Mouse (Mus musculus) thymus, adult 2 months (tissue): Measurements from ENCODE around the gene Mpp3.

Experiments used
- CTCF ChIP-seq: fragments of 200-500 bp; IDR thresholded peaks from 2 replicates; pipeline ENCODE4 v1.5.1; 2012; ENCODE audit warnings: mild to moderate bottlenecking, control low read depth, low read length, moderate library complexity, borderline replicate concordance; ENCODE audit not compliant: control insufficient read depth, poor library complexity, insufficient read depth; ENCODE audit errors: extremely low read depth
- POLR2A ChIP-seq: fragments of 200-500 bp; IDR thresholded peaks from 2 replicates; pipeline ENCODE4 v1.6.1; 2012; ENCODE audit warnings: mild to moderate bottlenecking, low read length, control low read depth, moderate library complexity; ENCODE audit not compliant: control insufficient read depth, poor library complexity, insufficient read depth; ENCODE audit errors: extremely low read depth

DNA sequence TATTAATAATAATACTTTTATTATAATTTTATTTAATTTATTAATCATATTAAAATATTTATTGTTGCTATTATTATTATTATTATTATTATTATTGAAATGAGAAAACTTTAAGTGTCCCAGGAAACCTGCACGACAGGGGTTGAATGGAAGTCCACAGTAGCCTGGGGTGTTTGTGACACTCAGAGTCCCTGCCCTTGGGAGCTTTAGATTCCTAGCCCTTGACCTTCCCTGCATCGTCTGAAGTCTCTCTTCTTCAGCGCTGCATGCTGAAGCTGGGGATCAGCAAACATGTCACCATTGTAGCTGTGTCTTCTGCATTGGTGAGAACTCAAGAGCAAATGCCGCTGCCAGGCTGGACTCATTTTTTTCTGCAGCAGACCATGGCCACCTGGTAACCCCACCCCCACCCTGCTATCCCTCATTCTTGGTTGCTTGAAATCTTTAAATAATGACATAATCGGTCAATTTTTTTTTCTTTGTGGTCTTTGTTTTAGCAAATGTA is 7.2 kb upstream of the Mpp3 start:
- TF ChIP-seq POLR2A (no peak), CTCF (no peak)
